Mouse (Mus musculus) B cell, adult 67 days (primary cell): ENCODE data around the gene Gm12355. TPM values are rescaled to one million over a fixed set of nuclear protein-coding genes. Genes with fewer than 3 reads are reported as not detected.

ENCODE experiments used
- total RNA-seq, 2 experiments: library from RNA; stranded (reverse); gene quantifications; 4 replicates each; pipeline ENCODE4 v1.2.4; 2023

The Gm12355 gene
- total RNA-seq, result 10 to 100 TPM; 24.9 to 27.5 TPM

GRCm38 (mm10) chr11:98625611-98626410 lies at the start of gene Gm12355, which contains the start of gene Gsdma3:
Gene Gm12355 (minus strand): TSS chr11:98625661.
Gene Gsdma3 (plus strand): TSS chr11:98626360.

GRCm38 (mm10) chr11:98664091-98664490 lies 38.6 kb upstream of the Gm12355 start, which contains the start of gene Gsdma:
Gene Gsdma (plus strand): TSS chr11:98664351.

GRCm38 (mm10) chr11:98646459-98646858 lies 21.0 kb upstream of the Gm12355 start, which contains the start of gene Gsdma2:
Gene Gsdma2 (plus strand): TSS chr11:98646759.

GRCm38 (mm10) chr11:98597991-98598390 lies 27.5 kb downstream of the Gm12355 start, which contains the start of gene Lrrc3c:
Gene Lrrc3c (plus strand): TSS chr11:98598291.

GRCm38 (mm10) chr11:98586892-98587563 lies 38.4 kb downstream of the Gm12355 start, which contains the start of gene Ormdl3:
Gene Ormdl3 (minus strand): TSS chr11:98587368.

Other genes starting within 250 kb of the Gm12355 start
- gene Tcap, start 241.8 kb downstream of the Gm12355 start, total RNA-seq, result under 1 TPM in 1 of 2 experiments, not detected in 1; 0.62 TPM
- not detected for gene Pnmt, start 239.2 kb downstream of the Gm12355 start, total RNA-seq
- gene Pgap3, start 225.2 kb downstream of the Gm12355 start, total RNA-seq, result 1 to 10 TPM; 8.0 to 9.2 TPM
- not detected for gene Erbb2, start 213.2 kb downstream of the Gm12355 start, total RNA-seq
- gene Mien1, start 186.7 kb downstream of the Gm12355 start, total RNA-seq, result 10 to 100 TPM; 51.1 to 52.2 TPM
- gene Grb7, start 179.3 kb downstream of the Gm12355 start, total RNA-seq, result 1 to 10 TPM in 1 of 2 experiments, under 1 TPM in 1; 0.77 to 1.1 TPM
- gene Ikzf3, start 79.6 kb downstream of the Gm12355 start, total RNA-seq, result 100 to 1,000 TPM; 627 to 726 TPM
- gene Zpbp2, start 74.6 kb downstream of the Gm12355 start, total RNA-seq, result 10 to 100 TPM in 1 of 2 experiments, 1 to 10 TPM in 1; 4.8 to 12.8 TPM
- gene Ormdl3, start 38.3 kb downstream of the Gm12355 start, total RNA-seq, result 10 to 100 TPM; 19.3 to 19.6 TPM
- gene Lrrc3c, start 27.4 kb downstream of the Gm12355 start, total RNA-seq, result not detected
- gene Gsdma3, start 699 bp upstream of the Gm12355 start, total RNA-seq, result not detected
- gene Gsdma2, start 21.1 kb upstream of the Gm12355 start, total RNA-seq, result not detected
- not detected for gene Gsdma, start 38.7 kb upstream of the Gm12355 start, total RNA-seq
- 10 to 100 TPM; 70.5 to 80.3 TPM for gene Psmd3, start 56.9 kb upstream of the Gm12355 start, total RNA-seq
- gene Csf3, start 75.6 kb upstream of the Gm12355 start, total RNA-seq, result not detected
- 10 to 100 TPM; 95.9 to 99.3 TPM for gene Med24, start 103.8 kb upstream of the Gm12355 start, total RNA-seq
- gene Thra, start 115.0 kb upstream of the Gm12355 start, total RNA-seq, result 10 to 100 TPM in 1 of 2 experiments, 1 to 10 TPM in 1; 8.1 to 10.3 TPM
- gene Nr1d1, start 149.7 kb upstream of the Gm12355 start, total RNA-seq, result 1 to 10 TPM; 1.5 to 2.3 TPM
- 100 to 1,000 TPM; 146 to 155 TPM for gene Msl1, start 169.9 kb upstream of the Gm12355 start, total RNA-seq
- 100 to 1,000 TPM in 1 of 2 experiments, 10 to 100 TPM in 1; 94.5 to 108 TPM for gene Casc3, start 179.2 kb upstream of the Gm12355 start, total RNA-seq
- 1 to 10 TPM; 3.1 to 3.5 TPM for gene Rapgefl1, start 211.1 kb upstream of the Gm12355 start, total RNA-seq
- 10 to 100 TPM; 49.3 to 49.6 TPM for gene Wipf2, start 238.0 kb upstream of the Gm12355 start, total RNA-seq